Mouse (Mus musculus): ENCODE measurements at regions not wholly inside any gene's neighbourhood (a gene's known extent, or its start where the extent isn't known, plus 50 kb on each side); places are given as distances from the start of the nearest gene placed in this dataset.

DNA sequence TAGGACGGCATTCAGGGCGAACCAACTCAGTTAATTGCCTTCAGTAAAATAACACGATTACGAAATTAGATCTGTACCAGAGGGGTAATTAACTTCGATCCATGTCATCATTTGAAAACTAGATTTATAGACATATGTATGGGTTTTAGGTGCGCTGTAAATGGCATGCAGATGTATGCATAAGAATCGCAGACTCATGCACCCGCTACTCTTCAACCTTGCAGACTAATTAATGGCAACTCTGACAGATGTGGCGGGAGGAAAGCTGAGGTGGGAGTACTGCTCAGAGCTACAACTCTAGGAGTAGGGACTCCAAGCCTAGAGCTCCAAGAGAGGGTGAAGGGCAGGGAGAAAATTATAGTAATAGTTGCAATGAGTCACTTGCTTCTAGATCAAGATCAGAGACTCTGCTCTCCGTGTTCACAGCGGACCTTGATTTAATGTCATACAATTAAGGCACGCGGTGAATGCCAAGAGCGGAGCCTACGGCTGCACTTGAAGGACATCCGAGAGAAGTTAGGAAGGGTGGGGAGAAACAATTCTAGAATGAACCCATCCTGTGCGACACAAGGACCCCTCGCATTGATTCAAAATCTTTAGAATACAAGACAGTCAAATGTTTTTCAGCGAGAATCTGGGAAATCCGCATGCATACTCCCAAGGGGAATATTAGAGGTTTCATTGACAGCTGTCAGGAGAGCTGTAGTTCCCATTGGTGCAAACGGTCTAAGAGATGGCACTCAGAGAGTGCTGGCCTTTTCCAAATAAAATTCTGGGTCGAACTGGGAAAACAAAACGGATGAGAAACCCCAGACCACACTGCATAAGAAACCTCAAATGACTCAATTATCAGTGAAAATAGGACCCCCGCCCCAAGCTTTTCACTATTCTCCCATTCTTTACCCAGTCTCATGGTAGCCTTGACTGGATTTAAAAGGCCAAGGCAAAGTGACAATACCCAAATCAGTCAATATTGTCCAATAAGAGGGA lies 152.6 kb upstream of the Cypt12 start:
- DNase-seq = no peak

DNA sequence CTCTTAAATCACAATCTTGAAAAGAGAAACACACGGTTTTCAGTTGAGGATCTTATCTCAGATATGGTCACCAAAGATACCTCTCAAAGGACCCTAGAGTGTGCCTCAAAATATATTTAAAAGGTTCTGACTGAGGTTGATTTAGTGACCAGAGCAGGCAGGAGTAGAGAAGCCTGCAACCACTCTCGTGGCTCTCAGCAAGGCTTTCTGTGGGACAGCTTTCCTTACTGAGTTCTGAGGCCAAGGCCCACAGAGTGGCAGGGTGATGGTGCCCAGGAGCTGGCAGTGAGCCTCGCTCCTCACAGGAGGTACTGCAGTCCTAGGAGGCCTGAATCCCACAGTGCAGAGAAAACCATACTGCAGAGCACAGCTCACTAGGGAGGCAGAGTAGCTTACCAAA lies 151.4 kb upstream of the Cypt12 start:
- DNase-seq = no peak

DNA sequence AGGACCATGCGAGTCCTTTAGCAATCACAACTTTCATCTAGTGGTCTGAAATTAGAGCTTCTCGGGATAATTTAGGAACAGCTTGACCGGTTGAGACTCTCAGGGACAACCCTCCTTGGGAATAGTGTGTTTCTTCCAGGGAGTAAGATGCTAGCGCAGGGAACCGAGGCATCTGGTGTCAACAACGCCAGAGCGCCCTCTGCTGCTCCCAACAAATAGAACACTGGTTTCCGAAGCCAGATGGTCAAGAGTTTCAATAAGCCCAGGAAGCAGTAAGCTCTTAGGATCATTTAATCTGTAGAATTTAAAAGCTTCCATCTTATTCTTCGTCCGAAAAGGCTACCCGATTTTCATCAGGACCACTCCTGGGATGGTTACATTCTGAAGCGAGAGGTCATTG lies 149.8 kb upstream of the Cypt12 start:
- peak; percentile 29 for DNase-seq

- no peak for DNase-seq
Observed at GRCm38 (mm10) chr3:17799120-17799519, 149.1 kb upstream of the Cypt12 start.

DNA sequence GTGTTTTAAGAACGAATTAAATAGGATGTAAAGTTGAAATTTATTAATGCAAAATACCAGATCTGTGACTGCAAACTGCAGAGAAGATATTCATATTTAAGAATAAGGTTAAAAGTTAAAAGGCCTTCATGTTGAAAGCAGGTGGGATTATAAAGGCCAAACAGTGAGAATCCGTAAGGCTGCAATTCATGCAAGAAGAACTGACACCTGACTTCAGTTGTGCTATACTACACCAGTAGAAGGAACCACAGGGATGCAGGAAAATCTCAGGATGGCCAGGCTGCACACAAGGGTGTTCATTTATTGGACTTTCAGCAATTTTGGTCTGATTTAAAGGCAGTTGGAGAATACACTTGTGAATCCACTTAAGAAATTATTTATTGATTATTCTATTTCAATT lies 147.4 kb upstream of the Cypt12 start:
- no peak for DNase-seq

DNA sequence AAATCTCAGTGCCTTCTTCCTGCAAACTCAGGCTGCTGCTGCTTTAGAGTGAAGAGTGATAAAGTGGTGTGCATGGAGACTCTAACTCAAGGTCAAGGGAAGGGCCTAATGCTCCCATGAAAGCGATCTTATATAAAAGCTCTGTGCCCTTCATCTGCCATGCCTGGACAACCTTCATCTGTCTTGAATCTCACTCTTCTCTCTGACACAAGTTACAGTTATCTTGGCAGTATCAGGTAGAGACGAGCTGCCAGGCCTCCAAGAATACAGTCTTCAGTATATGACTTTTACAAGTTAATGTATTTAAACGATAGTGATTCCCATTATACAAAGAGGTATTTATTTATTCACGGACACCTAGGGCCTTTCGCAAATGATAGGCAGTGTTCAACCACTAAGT lies 146.7 kb upstream of the Cypt12 start:
- no peak for DNase-seq

GRCm38 (mm10) chr3:17805185-17805584 lies 143.0 kb upstream of the Cypt12 start:
- no peak for DNase-seq

DNA sequence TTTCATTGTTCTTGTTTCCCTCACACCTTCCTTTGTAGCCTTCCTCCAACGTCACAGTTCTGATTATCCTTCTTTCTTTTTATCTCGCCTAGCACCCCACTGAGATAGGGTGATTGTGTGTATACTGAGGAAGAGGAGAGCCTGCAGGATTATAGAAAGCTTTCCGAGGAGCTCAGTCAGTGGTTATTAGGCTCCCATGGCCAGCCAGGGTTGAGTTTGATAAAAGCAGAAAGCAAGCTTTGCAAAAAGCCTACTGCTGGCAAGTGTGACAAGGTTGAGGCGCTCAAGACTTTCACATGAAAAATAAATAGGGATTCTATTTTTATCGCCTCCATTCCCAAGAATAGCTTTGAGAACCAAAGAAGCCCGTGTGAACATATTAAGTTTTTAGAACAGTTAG lies 136.9 kb upstream of the Cypt12 start:
- DNase-seq = no peak

DNA sequence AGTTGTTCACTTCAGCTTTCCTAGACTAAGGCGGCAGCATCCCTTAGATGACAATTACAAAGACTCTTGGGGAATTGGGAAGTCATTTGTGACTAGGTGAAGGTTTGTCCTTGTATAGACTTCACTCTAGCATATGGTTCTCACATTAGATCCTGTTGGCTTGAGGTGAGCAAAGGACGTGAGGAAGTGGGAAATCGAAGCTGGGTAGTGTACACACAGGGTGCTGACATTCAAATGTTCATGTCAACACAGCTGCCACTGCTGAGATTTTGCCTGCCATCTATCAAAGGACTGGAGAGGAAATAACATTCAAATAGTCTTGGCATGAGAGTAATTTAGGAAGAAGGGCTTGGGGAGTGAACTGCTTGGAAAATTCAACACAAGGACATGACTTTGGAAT lies 124.0 kb upstream of the Cypt12 start:
- no peak for DNase-seq

GRCm38 (mm10) chr3:17824662-17825061 lies 123.5 kb upstream of the Cypt12 start:
- no peak for DNase-seq

GRCm38 (mm10) chr3:17825254-17825890 lies 122.8 kb upstream of the Cypt12 start:
- no peak for DNase-seq

GRCm38 (mm10) chr3:17834706-17835105 lies 113.5 kb upstream of the Cypt12 start:
- peak; percentile 6 for DNase-seq

DNA sequence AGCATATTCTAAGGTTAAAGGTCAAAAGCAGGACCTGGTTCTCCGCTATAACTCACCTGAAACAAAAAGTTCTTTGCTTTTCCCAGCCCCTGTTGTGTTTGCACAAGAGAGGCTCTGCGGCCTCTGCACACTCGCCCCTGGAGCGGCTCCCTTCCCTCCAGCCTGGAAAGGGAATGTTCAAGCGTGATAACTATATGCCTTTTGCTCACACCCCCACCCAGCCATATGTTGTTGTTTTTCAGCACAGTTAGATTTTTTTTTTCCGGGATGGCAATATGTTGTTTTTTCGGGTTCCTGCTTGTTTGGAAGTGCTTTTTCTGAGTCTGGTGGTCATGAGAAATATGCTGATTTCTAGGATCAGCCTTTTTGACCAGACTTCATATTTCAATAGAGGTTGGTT lies 100.6 kb upstream of the Cypt12 start:
- DNase-seq = no peak

GRCm38 (mm10) chr3:17848181-17848580 lies 100.0 kb upstream of the Cypt12 start:
- DNase-seq = peak; percentile 2

DNA sequence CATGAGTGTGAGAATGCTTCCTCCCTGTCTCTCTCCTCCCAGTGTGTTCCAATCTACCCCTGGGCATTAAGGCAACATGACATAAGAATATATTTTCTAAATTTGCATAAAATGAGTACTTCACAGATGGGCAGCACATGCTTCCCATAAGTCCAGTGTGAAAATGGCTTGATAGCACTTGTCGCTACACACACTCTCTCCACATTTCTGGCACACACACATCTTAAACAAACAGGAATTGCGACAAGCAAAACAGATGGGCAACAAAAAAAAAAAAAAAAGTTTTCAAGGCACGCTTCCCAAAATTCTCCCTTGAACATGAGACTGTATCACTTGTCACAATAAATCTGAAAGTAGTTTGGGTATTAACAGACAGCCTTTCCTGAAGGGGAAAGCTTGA lies 85.8 kb upstream of the Cypt12 start:
- no peak for DNase-seq

DNA sequence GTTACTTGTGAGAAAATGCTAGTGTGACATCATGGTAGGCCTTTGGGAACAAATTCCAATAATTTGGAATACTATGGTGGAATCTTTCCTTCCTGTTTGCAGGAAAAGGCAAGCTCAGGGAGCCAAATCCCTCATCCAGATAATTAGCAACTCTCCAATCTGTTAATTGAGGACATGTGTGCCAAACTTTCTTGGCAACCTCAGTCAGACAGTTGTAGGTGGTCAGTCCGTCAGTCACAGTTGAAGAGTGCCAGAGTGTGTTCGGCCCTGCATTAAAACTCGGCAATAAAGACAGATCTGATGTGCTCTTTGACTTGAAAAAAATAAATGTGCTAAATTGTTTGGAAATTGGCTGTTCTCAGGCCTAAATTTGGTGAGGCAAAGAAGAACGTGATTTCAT lies 83.1 kb upstream of the Cypt12 start:
- no peak for DNase-seq

DNA sequence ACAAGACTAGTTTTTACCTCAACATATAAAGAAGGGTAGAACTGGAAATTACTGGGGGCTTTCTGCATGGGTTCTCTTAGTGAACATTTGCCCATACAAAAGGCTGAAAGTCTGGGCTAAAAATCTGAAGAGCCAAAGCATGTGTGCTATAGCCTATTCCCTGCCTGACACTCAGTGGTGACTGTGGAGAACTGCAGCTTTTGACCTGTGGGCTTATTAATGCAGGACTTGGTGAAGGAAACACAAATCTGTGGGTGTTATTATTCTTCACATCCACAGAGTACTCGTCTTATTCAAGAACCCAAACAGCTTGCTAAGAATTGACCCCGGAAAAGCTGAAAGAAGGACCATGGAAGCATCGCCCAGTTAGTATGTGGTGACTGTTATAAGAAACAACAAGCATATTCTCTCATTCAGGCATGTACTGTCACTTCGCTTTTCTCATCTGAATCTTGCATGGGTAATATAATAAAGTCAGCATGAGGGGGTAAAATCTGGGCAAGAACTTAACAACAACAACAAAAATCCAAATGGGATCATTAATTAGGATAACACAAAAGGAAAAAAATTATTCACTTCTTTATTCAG lies 77.2 kb upstream of the Cypt12 start:
- DNase-seq = no peak

DNA sequence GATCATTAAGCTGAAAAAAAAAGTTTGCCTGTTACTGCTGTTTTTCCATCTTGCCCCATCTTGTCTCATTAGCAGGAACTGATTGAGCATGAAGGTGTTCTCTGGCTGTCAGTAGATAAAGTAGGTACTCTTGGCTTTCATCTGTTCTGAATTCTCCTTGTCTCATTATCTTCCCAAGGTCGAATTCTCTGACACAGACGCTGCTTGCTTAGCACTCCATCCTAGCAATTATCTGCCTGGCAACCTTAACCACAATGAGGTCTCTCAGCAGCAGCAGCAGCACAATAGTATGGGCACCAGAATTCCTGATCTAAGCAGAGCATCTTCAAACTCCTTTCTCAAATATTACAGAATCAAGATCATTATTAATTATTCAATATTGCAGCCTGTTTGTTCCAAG lies 52.3 kb upstream of the Cypt12 start:
- DNase-seq = no peak

DNA sequence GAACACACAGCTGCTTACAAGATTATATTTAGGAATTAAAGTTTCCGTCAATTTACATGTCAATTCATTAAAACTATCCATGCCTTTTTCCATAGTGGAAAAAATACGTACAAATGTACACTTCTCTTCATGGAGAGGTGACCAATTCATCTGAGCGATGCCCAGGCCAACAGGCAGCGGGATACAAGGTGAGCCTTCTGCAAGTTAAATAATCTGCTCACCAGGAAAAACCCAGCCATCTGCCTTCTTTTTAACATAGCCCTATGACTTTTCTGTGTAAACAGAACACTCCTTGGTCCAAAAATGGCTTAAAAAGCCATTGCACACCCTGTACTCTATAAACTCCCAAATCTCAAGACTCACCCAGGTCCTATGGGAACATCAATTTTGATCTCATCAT lies 51.5 kb upstream of the Cypt12 start:
- DNase-seq = no peak
